Mouse (Mus musculus) B cell, adult 2 months (primary cell): Measurements from ENCODE around the gene Ddc.

ENCODE experiments used
- DNase-seq, 2 experiments: peaks; one replicate each; pipeline ENCODE4 v3.0.0; 2022

Gene Ddc

GRCm38 (mm10) chr11:11777246-11777645, 120.7 kb downstream of the Ddc start:
- no peak for DNase-seq

- peak; percentile 65 to 74 for DNase-seq
Observed at GRCm38 (mm10) chr11:11776822-11777174, 121.1 kb downstream of the Ddc start.

GRCm38 (mm10) chr11:11776071-11776821, 121.7 kb downstream of the Ddc start:
- no peak for DNase-seq

- no peak for DNase-seq
Observed at GRCm38 (mm10) chr11:11774893-11775292, 123.1 kb downstream of the Ddc start.

- DNase-seq = no peak
Observed at GRCm38 (mm10) chr11:11774384-11774783, 123.6 kb downstream of the Ddc start.

DNA sequence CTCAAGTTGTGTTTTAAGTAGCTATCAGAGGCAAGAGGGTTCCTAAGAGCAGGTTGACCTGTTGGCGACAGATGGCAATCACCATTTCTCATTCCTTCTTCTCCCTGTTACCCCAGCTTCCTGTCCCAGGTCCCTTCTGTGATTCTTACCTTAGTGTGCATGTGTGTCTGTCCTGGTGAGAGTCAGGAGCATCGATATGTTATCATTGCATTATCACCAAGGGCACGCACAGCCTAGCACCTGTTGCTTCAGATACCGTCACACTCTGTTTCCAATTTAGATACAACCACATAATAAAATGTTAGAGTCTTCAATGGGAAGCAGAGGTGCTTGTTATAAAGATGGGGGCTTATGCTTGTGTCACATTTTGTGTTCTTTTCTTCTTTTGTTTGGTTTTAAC, 125.7 kb downstream of the Ddc start:
- no peak for DNase-seq

DNA sequence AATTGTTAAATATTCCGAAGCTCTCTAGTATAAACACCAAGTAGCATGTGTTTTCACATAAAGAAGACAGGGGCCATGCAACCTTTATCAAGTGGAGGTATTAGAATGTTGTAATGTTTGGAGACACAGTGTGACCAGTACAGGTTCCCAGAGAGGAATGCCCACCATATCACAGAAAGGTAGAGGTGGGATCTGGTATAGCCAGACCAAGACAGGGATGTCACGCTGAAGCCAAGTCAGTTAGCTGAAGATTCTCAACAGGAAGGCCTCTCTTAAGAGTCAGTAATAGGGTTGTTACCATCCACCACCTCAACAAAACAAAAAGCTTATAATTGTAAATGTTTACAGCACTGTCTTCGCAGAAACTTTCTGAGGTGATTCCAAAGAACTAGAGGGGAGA, 127.3 kb downstream of the Ddc start:
- DNase-seq = no peak

- no peak for DNase-seq
Observed at GRCm38 (mm10) chr11:11769281-11769680, 128.7 kb downstream of the Ddc start.

- DNase-seq = peak; percentile 37 to 48
Observed at GRCm38 (mm10) chr11:11768057-11768456, 129.9 kb downstream of the Ddc start.

GRCm38 (mm10) chr11:11766736-11767135, 131.2 kb downstream of the Ddc start:
- no peak for DNase-seq

- DNase-seq = peak; percentile 76 to 79
Observed at GRCm38 (mm10) chr11:11766105-11766504, 131.8 kb downstream of the Ddc start.

DNA sequence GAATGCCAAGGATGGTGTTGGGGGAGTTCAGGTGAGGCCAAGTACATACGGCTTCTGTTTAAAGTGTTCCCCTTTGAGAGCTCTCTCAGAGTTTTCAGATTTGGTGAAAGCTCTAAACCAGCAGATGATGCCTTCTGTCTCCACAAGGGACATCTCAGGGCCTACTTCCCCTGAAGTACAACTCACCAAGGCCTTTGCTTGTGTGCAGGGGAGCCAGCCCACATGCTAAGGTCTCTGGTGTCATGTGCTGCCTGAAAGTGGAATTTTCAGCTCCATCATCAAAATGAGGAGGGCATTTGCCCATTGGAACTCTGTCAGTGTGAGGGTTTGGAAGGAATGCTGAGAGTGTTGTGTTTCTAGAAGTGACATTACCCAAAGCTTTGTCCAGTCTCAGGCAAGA, 132.5 kb downstream of the Ddc start:
- peak; percentile 45 to 50 for DNase-seq
